Mouse (Mus musculus) kidney, embryonic 15.5 days (tissue): ENCODE measurements around the gene St3gal3. TPM values are rescaled to one million over a fixed set of nuclear protein-coding genes. Genes with fewer than 3 reads are reported as not detected.

ENCODE experiments used
- ATAC-seq: fragments of 200-750 bp; cut with Nextera tagmentation; replicated peaks from 2 replicates; pipeline ENCODE4 v1.8.0; 2017; ENCODE audit warnings: moderate TSS enrichment; ENCODE audit not compliant: low FRiP score
- H3K27ac ChIP-seq: fragments of 300-500 bp; sonication (generic); 2 replicates; pipeline ENCODE4 v1.5.1; 2015; ENCODE audit warnings: mild to moderate bottlenecking, inconsistent platforms
- H3K27me3 ChIP-seq: fragments of 300-500 bp; sonication (generic); 2 replicates; pipeline ENCODE4 v1.6.1; 2015; ENCODE audit warnings: inconsistent platforms
- H3K36me3 ChIP-seq: fragments of 300-500 bp; sonication (generic); 2 replicates; pipeline ENCODE4 v1.6.1; 2015; ENCODE audit warnings: inconsistent platforms
- H3K4me1 ChIP-seq: fragments of 300-500 bp; sonication (generic); 2 replicates; pipeline ENCODE4 v1.6.1; 2015; ENCODE audit warnings: inconsistent platforms
- H3K4me2 ChIP-seq: fragments of 300-500 bp; sonication (generic); 2 replicates; pipeline ENCODE4 v1.6.1; 2015; ENCODE audit warnings: moderate library complexity, mild to moderate bottlenecking, inconsistent platforms
- H3K4me3 ChIP-seq: fragments of 300-500 bp; sonication (generic); replicated peaks from 2 replicates; pipeline ENCODE4 v1.5.1; 2015; ENCODE audit warnings: mild to moderate bottlenecking, inconsistent platforms
- H3K9ac ChIP-seq: fragments of 300-500 bp; sonication (generic); 2 replicates; pipeline ENCODE4 v1.6.1; 2015; ENCODE audit warnings: mild to moderate bottlenecking, inconsistent platforms
- H3K9me3 ChIP-seq: fragments of 300-500 bp; sonication (generic); replicated peaks from 2 replicates; pipeline ENCODE4 v1.6.1; 2016; ENCODE audit warnings: inconsistent platforms
- WGBS: fragments of 180-500 bp; shearing (Covaris S2); methylation state at CpG from one replicate; pipeline ENCODE4 v1.1.7; 2015; ENCODE audit warnings: mixed read lengths; 5-methylcytosine and 5-hydroxymethylcytosine counted together
- polyA plus RNA-seq: library from polyadenylated mRNA; unstranded; fragments of >200 nt; fragmentation: Nextera tagmentation; extraction: Ambion mirVana; gene quantifications from 2 replicates; pipeline ENCODE4 v1.2.1, GENCODE M21; 2015

The St3gal3 gene
- polyA plus RNA-seq, 1 experiment from 2014 or later: 8.8 TPM

DNA sequence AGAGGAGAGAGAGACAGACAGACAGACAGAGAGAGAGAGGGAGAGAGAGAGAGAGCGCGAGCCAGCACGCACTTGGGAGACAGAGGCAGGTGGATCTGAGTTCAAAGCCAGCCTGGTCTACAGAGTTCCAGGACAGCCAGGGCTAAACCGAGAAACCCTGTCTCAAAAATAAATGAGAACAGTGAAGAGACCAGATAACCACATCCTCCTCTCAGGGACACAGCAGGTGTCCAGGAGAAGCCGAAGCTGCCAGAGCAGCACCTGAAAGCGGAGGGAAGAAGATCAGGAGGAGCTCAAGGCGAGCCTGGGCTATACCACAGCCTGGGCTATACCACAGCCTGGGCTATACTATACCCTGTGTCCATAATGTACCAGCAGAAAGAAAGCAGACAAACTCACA, 16.1 kb upstream of the St3gal3 start:
- WGBS: 93% methylated on average over 7 of the region's 7 CpGs
- no peak overlapping the region for H3K4me2 ChIP-seq
- H3K4me3 ChIP-seq: no peak overlapping the region
- H3K27ac ChIP-seq: no peak overlapping the region
- ATAC-seq: no peak
- H3K9me3 ChIP-seq: no peaks in the 10 kb centered on the region
- H3K9ac ChIP-seq: no peak overlapping the region
- H3K27me3 ChIP-seq: no peaks in the 10 kb centered on the region
- no peaks in the 10 kb centered on the region for H3K4me1 ChIP-seq
- H3K36me3 ChIP-seq: peaks cover 100% of the 10 kb centered on the region

DNA sequence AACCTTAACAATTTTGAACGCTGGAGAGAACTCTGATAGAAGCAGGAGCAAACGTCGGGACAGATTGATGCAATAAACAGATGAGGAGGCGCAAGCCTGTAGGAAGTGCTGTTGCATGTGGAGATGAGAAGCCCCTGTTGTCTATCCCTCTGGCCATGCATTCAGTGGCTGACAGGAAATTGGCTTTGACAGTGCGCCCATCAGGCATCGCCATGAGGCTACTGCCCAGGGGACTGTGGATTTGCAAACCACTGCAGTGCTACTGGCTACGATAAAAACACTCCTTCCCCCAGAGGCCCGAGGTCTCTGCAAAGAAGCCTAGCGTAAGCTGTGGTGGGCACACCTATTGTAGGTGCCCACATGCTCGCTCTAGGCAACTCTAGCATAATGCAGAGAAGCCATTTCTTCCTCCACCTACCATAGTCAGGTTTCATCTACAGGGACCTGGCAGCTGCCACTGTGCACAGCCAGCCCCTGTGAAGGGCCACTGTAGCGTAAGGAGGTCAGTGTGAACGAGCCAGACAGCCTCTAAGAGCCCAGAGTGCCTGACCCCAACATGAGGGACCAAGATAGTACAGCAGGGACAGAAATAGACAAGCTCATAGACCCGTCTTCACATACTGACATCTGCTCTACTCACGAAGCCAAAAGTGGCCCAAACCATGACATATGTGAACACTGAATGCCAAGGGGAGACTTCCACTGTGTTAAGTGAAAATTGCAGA, 15.4 kb upstream of the St3gal3 start:
- Histone ChIP-seq H3K4me1 (no peaks in the 10 kb centered on the region), H3K27me3 (no peaks in the 10 kb centered on the region), H3K36me3 (peaks cover 100% of the 10 kb centered on the region), H3K27ac (no peak overlapping the region), H3K4me2 (no peak overlapping the region), H3K9ac (no peak overlapping the region), H3K9me3 (no peaks in the 10 kb centered on the region), H3K4me3 (no peak overlapping the region)
- 83% methylated on average over 14 of the region's 14 CpGs for WGBS
- no peak for ATAC-seq

DNA sequence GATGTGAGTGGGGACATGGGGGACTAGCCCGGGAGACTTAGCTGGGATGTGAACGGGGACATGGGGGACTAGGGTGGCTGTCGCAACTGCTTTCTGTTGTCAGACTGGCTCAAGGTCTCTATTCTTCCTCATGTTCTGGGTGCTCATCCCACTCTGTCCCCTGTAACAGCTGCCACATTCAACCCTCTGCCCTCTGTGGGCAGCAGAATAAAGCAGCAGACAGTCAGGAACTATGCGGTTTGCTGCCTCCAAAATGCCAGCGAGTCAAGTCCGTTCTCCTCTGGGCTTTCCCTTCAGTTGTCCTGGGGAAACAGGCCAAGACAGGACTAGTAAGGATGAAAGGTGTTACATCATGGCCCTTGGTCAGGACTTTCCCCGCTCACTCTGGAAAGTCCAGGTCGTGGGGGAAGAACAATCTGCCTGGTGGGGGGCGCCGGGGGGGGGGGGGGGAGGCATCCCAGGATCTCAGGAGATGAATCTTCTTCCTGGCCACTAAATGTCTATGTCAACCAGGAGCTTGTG, 14.4 kb upstream of the St3gal3 start:
- Histone ChIP-seq H3K4me2 (no peak overlapping the region), H3K9ac (no peak overlapping the region), H3K27ac (no peak overlapping the region), H3K4me1 (no peaks in the 10 kb centered on the region), H3K36me3 (peaks cover 100% of the 10 kb centered on the region), H3K4me3 (no peak overlapping the region), H3K9me3 (no peaks in the 10 kb centered on the region), H3K27me3 (no peaks in the 10 kb centered on the region)
- no peak for ATAC-seq
- WGBS: 92% methylated on average over 10 of the region's 10 CpGs

DNA sequence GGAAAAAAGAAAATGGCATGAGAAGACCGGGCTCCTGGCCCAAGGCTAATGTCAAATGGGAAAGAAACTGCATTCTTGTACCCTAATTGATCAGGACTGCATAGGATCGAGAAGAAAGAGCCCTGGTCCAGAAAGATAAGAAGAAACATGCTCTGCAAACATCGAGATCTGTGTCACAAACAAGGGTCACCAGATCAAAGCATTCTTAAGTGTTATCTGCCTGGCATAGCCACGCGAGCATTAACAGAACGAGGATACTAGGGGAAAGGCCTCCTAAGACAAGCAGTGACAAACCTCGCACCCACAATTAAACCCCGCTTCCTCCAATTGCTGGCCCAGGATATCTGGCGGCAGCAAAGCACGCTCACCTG, 13.6 kb upstream of the St3gal3 start:
- Histone ChIP-seq H3K9me3 (no peaks in the 10 kb centered on the region), H3K4me2 (no peak overlapping the region)

DNA sequence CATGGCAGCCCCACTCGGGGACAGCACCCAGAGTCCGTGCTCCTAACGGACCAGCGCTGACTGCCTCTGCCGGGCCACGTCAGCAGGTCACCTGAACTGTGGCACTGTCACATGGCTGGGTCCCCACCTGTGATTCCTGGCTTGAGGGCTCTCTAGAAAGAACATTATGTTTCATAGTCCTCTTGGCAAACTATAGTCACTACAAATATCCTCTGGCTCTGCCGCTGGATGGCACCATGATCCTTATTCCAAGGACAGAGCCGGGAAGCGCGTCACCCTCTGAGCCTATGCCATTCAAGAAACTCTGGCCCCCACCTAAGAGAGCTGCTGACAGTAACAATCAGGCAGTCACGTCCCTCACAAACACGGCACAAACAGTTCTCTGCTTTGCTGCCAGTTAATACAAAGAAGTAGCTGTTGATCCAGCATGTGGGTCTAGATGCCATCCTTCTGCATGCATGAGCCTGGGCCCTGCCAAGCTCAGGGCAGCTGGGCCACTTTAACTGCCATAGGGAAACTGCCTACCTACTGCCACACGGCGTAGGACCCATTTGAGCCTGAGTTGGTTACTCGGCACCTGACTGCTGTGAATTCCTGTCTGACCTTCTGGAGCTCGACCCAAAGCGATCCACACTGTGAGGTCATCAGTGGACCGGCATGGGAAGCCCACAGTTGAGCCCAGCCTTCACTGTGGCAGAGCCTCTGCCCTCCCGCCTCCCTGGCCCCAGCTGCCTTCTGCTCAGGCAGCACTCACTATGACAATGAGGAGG, 13.0 kb upstream of the St3gal3 start:
- Histone ChIP-seq H3K36me3 (peaks cover 100% of the 10 kb centered on the region), H3K9me3 (no peaks in the 10 kb centered on the region), H3K9ac (no peak overlapping the region), H3K4me1 (no peaks in the 10 kb centered on the region), H3K27ac (no peak overlapping the region), H3K27me3 (no peaks in the 10 kb centered on the region), H3K4me3 (no peak overlapping the region), H3K4me2 (no peak overlapping the region)
- no peak for ATAC-seq
- 92% methylated on average over 19 of the region's 19 CpGs for WGBS

More for the DNA sequence above, 13.6 kb upstream of the St3gal3 start:
- H3K9ac ChIP-seq: no peak overlapping the region
- no peak for ATAC-seq
- H3K27ac ChIP-seq: no peak overlapping the region
- WGBS: 78% methylated on average over 10 of the region's 10 CpGs
- H3K4me3 ChIP-seq: no peak overlapping the region
- H3K4me1 ChIP-seq: no peaks in the 10 kb centered on the region
- H3K27me3 ChIP-seq: no peaks in the 10 kb centered on the region
- peaks cover 100% of the 10 kb centered on the region for H3K36me3 ChIP-seq

GRCm38 (mm10) chr4:118147090-118147489, 12.4 kb upstream of the St3gal3 start:
- 90% methylated on average over 10 of the region's 10 CpGs for WGBS
- Histone ChIP-seq H3K27ac (no peak overlapping the region), H3K9me3 (no peaks in the 10 kb centered on the region), H3K4me3 (no peak overlapping the region), H3K36me3 (peaks cover 100% of the 10 kb centered on the region), H3K4me1 (no peaks in the 10 kb centered on the region), H3K4me2 (no peak overlapping the region), H3K9ac (no peak overlapping the region), H3K27me3 (no peaks in the 10 kb centered on the region)
- no peak for ATAC-seq

- 66% methylated on average over 9 of the region's 9 CpGs for WGBS
- H3K36me3 ChIP-seq: peaks cover 98% of the 10 kb centered on the region
- H3K9me3 ChIP-seq: no peaks in the 10 kb centered on the region
- H3K4me3 ChIP-seq: no peak overlapping the region
- H3K27me3 ChIP-seq: no peaks in the 10 kb centered on the region
- H3K27ac ChIP-seq: no peak overlapping the region
- H3K9ac ChIP-seq: no peak overlapping the region
- no peaks in the 10 kb centered on the region for H3K4me1 ChIP-seq
- H3K4me2 ChIP-seq: no peak overlapping the region
- no peak for ATAC-seq
These were observed 9.6 kb upstream of the St3gal3 start for GRCm38 (mm10) chr4:118144324-118144723.

DNA sequence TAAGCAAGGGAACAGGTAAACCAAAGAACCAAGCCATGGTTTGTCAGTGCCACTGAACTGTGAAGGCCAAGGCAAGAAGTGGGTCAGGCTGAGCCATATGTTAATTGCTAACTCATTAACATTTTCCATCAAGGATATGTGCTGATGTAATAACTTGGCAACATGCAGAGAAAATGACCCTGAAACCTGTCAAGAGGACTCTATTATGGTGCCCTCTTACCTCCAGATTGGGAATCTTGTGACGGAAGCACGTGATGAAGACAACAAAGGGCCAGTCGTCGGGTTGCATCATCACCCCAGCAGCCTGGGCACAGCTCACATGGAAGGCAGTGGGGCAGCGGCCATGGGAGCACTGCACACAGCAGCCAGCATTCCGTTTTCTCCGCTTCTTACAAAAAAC, 9.0 kb upstream of the St3gal3 start:
- Histone ChIP-seq H3K36me3 (peaks cover 98% of the 10 kb centered on the region), H3K4me1 (no peaks in the 10 kb centered on the region), H3K4me2 (no peak overlapping the region), H3K9ac (no peak overlapping the region), H3K4me3 (no peak overlapping the region), H3K27ac (0 out of 2 replicates have a peak overlapping the region, but pooled peaks have one; percentile 15), H3K9me3 (no peaks in the 10 kb centered on the region), H3K27me3 (no peaks in the 10 kb centered on the region)
- WGBS: 87% methylated on average over 7 of the region's 7 CpGs
- 0 out of 2 replicates have a peak, but pooled peaks have one; percentile 23 for ATAC-seq

DNA sequence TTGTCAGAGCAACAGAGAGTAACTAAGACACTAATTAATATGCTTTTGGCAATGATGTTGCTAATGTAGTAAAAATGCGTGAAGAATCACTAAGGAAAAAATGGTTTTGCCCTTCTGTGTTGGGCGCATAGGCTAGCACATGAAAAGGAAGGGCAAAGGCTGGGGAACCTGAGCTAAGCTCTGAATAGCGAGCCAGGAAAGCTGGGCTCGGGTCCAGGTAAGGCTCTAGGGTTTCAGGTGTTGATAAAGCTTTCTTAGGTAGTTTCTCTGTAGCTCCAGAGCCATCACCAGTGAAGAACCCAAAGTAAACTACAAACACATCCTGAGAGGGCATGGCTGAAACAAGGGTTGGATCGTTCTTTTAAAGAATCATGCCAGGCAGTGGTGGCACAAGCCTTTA, 6.8 kb upstream of the St3gal3 start:
- 90% methylated on average over 5 of the region's 5 CpGs for WGBS
- no peak overlapping the region for H3K4me2 ChIP-seq
- H3K27ac ChIP-seq: no peak overlapping the region
- no peaks in the 10 kb centered on the region for H3K27me3 ChIP-seq
- peaks cover 98% of the 10 kb centered on the region for H3K36me3 ChIP-seq
- H3K9ac ChIP-seq: no peak overlapping the region
- no peaks in the 10 kb centered on the region for H3K9me3 ChIP-seq
- H3K4me3 ChIP-seq: no peak overlapping the region
- H3K4me1 ChIP-seq: no peaks in the 10 kb centered on the region
- ATAC-seq: no peak

- peaks cover 7% of the 10 kb centered on the region for H3K4me1 ChIP-seq
- no peak overlapping the region for H3K4me2 ChIP-seq
- no peak overlapping the region for H3K27ac ChIP-seq
- peaks cover 78% of the 10 kb centered on the region for H3K36me3 ChIP-seq
- no peak overlapping the region for H3K4me3 ChIP-seq
- WGBS: 54% methylated on average over 5 of the region's 5 CpGs
- H3K27me3 ChIP-seq: no peaks in the 10 kb centered on the region
- H3K9me3 ChIP-seq: no peaks in the 10 kb centered on the region
- ATAC-seq: no peak
- H3K9ac ChIP-seq: no peak overlapping the region
These were observed 4.2 kb upstream of the St3gal3 start for GRCm38 (mm10) chr4:118138891-118139290.

GRCm38 (mm10) chr4:118137857-118138256, 3.1 kb upstream of the St3gal3 start:
- H3K4me2 ChIP-seq: no peak overlapping the region
- no peak for ATAC-seq
- H3K4me3 ChIP-seq: no peak overlapping the region
- H3K4me1 ChIP-seq: peaks cover 18% of the 10 kb centered on the region
- 87% methylated on average over 16 of the region's 16 CpGs for WGBS
- no peak overlapping the region for H3K9ac ChIP-seq
- H3K9me3 ChIP-seq: no peaks in the 10 kb centered on the region
- no peaks in the 10 kb centered on the region for H3K27me3 ChIP-seq
- H3K27ac ChIP-seq: no peak overlapping the region
- H3K36me3 ChIP-seq: peaks cover 67% of the 10 kb centered on the region

GRCm38 (mm10) chr4:118137311-118137710, 2.6 kb upstream of the St3gal3 start:
- Histone ChIP-seq H3K36me3 (peaks cover 62% of the 10 kb centered on the region), H3K27ac (no peak overlapping the region), H3K4me1 (peaks cover 18% of the 10 kb centered on the region), H3K27me3 (no peaks in the 10 kb centered on the region), H3K9ac (no peak overlapping the region), H3K9me3 (no peaks in the 10 kb centered on the region), H3K4me3 (no peak overlapping the region), H3K4me2 (no peak overlapping the region)
- ATAC-seq: no peak
- 95% methylated on average over 10 of the region's 10 CpGs for WGBS
